Mouse (Mus musculus) heart, postnatal 25 days (tissue): ENCODE measurements around the gene Gm5134. TPM values are rescaled to one million over a fixed set of nuclear protein-coding genes. Genes with fewer than 3 reads are reported as not detected.

Source experiments
- DNase-seq: peaks from one replicate; pipeline ENCODE4 v3.0.0; 2022; ENCODE audit warnings: low spot score
- intact Hi-C: fragments of 180-260 bp; cut with DNase I; formaldehyde crosslinking; loops from one replicate; pipeline ENCODE4 v1.15.1; 2025
- total RNA-seq, 2 experiments: library from RNA; stranded (reverse); gene quantifications; 2 replicates each; pipeline ENCODE4 v1.2.3; 2021

Gm5134 gene
- total RNA-seq, 2 experiments from 2014 or later = not detected

DNA sequence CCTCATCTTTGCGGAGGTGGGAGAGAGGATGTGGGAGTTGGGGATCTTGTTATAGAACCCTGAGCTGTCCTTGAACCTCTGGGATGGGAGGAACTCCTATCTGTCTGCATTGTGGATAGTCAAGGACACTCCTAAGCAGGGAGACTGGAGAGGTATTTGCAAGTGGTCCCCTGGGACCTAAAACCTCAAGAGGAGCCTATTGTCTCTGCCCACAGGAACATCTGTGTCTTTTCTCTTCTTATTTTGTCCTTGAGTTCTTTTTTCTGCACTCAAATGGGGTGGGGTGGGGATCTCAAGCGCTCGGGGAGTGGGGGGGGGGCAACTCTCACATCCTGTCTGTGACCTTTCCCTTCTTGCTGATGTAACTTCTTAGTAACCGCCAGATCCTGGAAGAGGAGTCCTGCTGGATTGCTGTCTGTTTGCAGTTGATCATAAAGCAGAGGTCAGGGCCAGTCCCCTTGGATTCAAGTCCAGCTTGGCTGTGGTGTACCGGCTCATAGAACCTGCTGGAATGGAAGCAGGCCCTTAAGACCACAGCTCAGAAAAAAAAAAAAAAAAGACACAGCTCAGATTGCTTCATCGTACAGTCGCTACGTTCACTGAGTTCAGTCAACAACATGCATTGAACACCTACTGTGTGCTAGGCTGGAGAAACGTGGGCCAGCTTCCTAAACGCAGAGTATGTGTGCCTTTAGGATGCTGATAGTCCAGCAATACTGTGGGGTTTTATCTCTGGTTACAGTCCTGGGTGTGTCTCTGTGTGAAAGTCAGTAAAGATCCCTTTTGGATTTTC is 16.3 kb upstream of the Gm5134 start:
- intact Hi-C loops = no loop called here
- DNase-seq = no peak

DNA sequence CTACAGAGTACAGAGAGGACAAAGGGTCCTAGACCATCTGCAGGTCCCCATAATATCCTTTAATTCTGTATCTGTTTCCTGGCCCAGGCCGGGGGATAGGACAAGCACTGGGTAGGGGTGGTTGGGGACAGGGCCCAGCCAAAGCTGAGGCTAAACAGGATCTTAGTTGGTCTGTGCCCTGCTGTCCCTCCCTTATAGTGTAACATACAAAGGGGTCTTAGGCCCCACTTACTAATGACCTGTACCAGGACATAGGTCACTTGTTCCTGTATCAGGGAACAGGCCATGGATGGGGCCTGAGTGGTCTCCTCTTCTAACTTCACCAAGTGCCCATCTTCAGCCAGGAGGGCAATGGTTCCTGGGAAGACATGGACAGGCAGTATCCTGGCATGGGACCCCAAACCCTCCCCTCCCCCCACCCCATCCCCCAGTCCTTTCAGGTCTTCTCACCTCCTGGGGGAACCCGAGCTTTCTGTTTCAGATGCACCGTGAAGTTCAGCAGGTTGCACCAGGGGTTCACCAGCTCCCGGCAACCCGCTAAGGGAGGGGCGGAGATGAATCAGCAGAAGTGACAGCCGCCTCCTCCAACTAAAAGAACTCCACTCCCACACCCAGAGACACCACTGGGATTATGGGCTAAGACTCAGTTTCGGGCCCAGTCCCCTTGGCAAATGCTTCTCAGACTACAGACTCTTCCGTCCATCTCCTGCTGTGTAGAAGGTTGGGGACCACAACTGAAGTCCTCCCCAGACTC is 14.7 kb upstream of the Gm5134 start:
- intact Hi-C loops = no loop called here
- DNase-seq = no peak

DNA sequence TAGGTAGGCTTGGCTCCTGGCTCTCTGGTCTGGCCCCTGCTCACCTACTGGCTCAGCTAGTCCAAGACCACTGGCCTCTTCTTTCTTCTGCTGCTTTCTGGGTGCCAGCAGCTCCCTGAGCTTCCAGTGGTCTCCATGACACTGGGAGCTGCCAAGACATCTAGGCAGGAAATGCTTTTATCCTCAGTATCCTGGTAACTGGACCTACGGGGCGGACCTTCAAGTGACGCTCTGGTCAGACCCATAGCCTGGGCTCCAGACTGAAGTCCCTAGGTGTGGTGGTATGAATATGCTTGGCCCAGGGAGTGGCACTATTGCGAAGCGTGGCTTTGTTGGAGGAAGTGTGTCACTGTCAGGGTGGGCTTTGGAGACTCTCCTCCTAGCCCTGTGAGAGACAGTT is 13.8 kb upstream of the Gm5134 start, which contains the start of gene Gm867:
TSS of gene Gm867 (minus strand) at position 153 of the 400 bp plus-strand sequence.
- DNase-seq = no peak
- intact Hi-C loops = no loop called here

DNA sequence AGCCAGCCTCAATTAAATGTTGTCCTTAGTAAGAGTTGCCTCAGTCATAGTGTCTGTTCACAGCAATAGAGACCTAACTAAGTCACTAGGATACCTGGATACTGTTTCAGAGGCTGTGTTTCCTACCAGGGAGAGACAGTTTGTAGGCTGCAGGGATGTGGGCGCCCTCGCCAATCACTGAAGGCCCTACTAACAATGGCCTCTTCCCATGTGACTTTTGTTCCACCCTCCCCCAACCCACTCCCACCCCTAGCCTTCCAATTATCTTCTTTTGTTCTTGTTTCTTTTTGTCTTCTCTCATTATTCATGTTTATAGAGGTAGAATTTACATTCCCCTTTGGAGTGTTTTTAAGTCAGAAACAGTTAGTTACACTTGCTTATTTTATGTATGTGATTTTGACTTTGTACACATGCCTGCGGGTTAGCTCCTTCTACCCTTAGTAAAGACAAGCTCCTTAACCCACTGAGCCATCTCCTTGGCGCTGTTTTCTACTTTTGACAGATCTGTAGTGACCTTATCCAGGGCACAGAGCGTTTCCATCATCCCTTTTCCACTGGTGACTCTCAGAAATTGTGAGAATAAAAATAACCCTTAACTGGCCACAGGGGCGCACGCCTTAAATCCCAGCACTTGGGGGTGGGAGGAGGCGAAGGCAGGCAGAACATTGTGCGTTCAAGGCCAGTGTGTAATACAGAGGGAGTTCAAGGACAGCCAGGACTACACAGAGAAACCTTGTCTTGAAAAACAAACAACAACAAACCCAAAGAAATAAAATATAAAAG is 13.1 kb upstream of the Gm5134 start:
- DNase-seq = no peak
- intact Hi-C loops = no loop called here

DNA sequence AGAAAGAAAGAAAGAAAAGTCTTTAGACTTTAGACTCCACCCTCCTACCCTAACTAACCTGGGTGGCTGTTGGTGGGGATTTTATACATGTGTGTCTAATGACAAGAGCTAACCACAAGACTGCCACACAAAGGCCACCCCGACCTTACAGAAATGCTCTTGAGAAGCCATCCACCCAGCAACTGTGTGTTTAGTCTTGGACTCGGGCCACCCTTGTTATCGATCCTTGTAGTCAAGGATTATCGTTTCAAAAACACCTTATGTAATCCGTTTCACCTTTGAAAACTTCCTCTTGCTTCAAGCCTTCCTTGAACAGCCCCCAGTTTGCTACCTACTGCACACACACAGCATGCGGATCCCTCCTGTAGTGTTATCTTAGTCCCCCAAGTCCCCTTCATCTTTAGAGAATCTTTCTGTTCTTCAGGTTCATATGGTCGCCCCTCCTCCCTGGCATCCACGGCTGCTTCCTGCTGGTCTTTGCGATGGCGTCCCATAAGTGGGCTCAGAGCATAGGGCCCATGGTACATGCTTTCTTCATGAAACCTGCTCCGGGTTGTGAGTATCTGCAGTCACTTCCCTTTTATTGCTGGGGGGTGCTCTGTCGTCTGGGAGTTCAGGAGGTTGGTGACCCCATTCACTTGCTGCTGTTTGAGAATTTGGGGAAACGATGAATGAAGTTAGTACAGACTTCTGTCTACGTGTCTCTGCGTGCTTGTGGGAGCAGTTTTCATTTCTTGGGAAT is 11.4 kb upstream of the Gm5134 start, which contains the start of gene Vpreb3:
TSS of gene Vpreb3 (plus strand) at position 322 of the 742 bp plus-strand sequence.
- no peak for DNase-seq
- intact Hi-C loops = no loop called here

DNA sequence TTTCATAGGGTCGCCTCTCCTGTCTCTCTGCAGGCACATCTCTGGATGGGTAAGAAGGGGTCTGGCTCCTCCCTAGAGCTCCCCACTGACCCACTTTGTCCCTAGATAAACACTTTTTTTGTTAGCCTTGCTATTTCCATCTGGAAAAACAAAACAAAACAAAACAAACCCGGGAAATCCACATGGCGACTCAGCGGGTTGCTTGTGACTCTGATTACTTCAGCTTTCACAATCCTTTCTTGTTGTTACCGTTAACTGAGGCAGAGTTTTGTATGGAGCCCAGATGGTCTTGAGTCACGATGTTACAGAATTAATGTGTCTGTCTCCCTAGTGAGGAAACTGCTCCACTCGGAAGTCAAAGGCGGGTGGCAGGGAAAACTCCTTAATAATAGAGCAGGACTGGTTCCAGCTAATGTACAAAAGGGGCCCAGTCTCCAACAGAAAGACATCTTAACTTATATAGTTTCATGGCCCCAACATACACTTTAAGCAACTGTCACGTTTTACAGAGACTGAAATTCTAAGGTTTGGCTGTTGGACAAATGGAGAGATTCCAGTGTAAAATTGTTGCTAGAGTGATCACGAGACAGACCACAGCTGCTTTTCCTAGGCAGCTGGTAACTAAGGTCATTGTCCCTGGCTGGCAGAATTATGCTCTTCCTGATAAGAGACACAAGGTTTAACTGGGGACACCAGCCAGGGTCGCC is 10.1 kb upstream of the Gm5134 start:
- DNase-seq = no peak
- intact Hi-C loops = no loop called here

DNA sequence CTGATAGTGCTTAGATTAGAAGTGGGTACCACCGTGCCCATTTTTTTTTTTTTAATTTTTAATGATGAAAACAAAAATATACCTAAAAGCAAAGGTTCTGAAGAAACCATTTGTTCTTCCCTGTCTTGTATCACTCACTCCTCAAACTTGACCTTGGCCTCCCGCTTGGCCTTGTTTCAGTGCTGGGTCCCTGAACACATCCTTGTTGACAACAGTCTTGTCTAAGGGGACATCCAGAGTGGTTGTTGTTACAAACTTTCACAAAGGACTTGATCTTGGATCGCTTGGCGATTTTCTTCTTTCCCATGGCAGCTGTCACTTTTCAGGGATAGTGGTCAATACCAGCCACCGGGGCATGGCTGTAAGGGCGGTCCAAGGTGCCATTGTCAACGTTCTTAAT is 9.1 kb upstream of the Gm5134 start:
- intact Hi-C loops = loop anchor here (5.0 kb wide), 1 partner anchor 183 kb away; the partner anchor contains the start of gene Cabin1
- no peak for DNase-seq

DNA sequence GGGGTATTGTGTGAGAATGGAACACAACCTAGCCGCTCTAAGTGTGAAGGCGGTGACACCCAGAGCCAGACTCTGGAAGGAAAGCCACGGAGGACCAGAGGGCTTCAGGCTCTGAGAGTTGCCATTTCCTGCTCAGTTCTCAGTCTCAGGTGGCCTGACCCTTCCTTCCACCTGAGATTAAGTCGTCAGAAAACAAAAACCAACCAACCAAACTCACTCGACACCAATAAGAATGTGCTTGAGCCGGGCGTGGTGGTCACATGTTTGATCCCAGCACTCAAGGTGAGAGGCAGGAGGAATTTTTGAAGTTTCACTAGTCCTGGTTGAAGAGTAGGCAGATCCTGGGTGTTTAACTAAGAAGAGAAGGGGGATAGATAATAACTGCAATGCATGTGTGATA is 8.4 kb upstream of the Gm5134 start:
- intact Hi-C loops = loop anchor here (5.0 kb wide), 1 partner anchor 184 kb away; the partner anchor contains the start of gene Cabin1
- no peak for DNase-seq

DNA sequence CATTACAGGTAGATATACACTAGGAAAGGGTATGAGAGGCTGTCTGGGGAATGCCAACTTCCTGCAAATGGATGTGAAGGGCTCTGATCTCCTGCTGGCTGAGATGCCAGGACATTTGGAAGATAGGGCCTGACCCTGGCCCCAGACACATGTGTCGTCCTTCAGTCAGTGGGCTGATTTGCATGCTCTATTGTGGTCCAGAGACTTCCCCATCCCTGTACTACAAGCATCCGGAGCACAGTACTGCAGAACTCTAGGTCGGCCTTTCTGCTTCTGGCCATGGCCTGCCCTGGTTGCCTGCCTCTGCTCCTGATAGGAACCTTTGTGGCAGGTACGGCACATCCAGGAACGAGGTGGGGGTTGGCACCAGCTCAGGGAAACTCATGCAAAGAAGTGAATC is 6.2 kb upstream of the Gm5134 start:
- intact Hi-C loops = loop anchor here (5.0 kb wide), 1 partner anchor 186 kb away; the partner anchor contains the start of gene Cabin1
- DNase-seq = no peak

DNA sequence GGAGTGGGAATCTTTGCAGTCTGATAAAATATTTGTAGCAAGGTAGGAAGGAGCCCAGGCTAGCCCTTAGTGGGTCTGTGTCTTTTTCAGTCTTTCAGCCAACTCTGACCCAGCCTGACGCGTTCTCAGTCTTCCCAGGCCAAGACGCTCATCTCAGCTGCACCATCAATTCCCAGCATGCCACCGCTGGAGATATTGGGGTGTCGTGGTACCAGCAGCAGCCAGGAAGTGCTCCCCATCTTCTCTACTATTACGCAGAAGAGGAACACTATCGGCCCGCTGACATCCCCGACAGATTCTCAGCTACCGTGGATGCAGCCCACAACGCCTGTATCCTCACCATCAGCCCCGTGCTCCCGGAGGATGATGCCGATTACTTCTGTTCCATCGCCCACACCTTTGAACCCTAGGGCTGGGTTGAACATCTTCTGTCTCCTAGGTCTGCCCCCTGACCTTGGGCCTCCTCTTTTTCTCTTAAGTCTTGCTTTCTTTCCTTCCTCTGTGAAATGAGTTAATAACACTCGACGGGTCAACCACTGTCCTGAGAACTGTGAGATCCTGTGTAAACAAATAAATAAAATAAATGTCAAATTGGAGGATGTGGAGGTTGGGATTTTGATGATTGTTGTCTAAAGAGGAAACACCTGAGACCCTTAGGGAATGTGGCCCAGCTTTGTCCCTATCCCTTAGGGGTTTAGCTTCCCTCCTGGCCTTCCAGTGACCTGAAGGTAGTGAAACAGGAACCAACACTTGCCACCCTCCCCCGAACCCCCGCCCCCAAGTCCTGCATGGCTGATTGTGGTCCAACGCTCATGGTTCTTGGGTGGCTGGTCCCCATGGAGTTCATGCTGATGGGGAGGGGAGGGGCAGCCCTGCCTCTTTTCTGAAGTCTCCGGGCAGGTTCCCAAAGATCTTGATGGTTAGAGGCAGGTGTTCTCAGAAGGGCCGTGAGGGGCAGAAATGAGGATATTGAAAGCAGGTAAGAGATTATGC is 5.0 kb upstream of the Gm5134 start:
- no peak for DNase-seq
- intact Hi-C loops = loop anchor here (2.0 to 5.0 kb wide), 3 partner anchors 29 to 205 kb away; partner anchors contain the start of genes Cabin1 and Smarcb1

DNA sequence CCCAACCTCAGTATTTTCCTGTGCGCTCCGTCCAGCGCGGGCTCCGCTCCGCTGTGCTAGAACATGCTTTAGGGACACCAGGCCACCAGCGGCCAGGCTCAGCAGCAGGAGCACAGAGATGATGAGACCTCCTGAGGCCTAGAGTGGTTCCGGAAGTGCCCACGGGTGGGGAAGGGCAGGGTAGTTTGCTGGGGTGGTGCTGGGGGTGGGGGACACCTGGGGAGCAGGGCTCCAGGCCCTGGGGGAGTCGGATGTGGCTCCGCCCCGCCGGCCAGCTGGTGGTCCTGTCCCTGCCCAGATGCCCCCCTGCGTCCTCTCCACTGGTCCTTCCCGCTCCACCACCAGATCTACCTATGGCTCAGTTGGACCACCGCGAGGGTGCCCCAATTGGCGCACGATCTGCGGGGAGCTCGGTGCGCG is 3.5 kb upstream of the Gm5134 start:
- intact Hi-C loops = loop anchor here (1.0 to 2.0 kb wide), 4 partner anchors 30 to 206 kb away; partner anchors contain the start of gene Smarcb1
- DNase-seq = no peak

DNA sequence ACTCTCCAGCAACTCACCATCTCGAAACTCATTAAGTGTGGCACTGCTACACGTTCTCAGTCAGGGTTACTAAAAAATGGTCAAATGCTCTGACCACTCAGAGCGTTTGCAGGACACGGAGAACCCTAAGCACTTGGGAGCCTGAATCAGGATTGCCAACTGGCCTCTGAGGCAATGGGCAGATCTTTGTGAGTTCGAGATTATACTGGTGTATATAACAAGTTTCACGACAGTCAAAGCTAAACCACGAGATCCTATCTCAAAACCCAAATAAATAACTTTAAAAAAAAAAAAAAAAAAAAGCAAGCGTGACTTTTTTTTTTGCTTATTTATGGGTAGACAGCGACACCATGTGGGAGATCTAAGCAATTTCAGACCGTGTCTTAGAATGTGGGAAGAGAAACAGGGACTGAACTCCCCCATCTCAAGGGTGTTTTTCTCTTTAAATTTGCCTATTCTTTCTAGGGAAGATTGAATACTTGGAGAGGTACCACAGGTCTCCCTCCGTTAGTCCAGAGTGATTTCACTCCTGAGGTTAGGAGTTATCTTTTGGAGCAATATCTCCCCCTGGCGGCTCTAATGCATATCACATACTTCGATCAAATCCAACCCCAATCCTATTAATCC is 2.8 kb upstream of the Gm5134 start:
- intact Hi-C loops = loop anchor here (1.0 to 2.0 kb wide), 4 partner anchors 31 to 207 kb away; partner anchors contain the start of gene Smarcb1
- no peak for DNase-seq

DNA sequence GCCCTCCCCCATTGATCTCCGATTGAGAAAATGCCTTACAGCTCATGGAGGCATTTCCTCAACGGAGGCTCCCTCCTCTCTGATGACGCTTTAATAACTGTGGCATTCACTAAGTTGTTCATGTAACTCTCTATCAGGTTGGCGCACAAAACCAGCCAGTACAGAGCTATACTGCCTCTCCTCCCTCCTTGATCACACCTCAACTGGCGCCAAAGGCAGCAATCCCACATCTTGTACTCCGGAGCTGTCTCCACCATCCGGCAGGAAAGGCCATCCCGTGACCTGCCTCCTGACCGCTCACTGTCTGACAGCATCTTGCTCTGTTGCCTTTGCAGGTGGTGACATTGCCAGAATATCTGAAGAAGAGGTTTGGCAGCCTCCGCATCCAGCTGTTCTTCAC is 19.5 kb downstream of the Gm5134 start:
- intact Hi-C loops = no loop called here
- DNase-seq = no peak

DNA sequence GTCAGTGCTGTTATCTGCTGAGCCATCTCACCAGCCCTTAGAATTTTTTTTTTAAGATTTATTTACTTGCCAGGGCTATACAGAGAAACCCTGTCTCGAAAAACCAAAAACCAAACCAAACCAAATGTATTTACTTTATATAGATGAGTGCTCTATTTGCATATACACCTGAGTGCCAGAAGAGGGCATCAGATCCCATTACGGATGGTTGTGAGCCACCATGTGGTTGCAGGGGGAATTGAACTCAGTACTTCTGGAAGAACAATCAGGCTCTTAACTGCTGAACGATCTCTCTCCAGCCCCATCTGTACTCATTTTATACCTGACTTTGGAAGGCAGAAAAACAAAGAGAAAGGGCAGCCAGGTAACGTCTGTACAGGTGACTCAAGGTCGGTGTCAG is 20.9 kb downstream of the Gm5134 start:
- intact Hi-C loops = no loop called here
- no peak for DNase-seq

DNA sequence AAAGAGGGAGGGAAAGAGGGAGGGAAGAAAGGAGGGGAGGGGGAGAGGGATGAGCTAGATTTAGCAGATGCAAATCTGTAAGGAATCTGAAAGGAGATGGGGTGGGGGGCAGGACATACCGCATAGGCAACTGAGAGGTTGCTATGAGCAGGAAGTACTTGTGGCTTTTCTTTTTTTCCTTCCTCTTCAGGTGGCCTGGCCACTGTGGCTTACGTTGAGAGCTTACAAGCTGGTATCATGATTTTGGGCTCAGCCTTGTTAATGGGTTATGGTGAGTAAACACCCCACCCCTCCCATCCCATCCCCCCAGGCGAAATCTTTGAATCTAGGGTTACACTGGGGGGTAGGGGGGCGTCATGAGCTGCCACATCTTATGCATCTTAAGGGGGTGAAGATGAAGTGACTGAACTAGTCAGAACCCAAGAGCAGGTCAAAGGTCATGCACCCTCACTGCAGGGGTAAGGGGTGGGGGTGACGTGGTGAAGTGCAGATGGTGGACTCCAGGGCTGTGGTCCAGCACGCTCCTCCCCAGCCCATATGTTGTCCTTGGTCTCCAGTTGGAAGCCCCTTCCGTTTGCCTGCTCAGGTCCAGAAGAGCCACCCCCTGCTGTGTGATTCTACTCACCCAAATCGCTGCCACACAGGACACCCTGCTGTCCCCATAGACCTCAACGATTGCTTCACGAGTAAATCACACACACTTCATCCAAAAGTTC is 24.0 kb downstream of the Gm5134 start:
- no peak for DNase-seq
- intact Hi-C loops = no loop called here

DNA sequence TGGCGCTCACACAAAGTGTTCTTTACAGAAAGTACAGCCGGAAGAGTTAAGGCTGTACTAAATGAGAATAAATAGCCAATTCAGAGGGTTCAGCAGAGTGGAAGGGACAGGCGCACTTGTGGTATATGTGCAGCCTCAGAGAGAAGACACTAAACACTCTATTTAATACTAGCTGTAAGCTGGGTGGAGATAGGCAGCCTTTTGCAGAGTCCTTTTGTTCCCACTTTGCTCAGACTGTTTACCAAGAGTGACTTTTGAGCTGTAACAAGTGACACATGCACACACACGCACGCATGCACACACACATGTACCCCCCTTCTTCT is 24.5 kb downstream of the Gm5134 start:
- no peak for DNase-seq
- intact Hi-C loops = no loop called here

DNA sequence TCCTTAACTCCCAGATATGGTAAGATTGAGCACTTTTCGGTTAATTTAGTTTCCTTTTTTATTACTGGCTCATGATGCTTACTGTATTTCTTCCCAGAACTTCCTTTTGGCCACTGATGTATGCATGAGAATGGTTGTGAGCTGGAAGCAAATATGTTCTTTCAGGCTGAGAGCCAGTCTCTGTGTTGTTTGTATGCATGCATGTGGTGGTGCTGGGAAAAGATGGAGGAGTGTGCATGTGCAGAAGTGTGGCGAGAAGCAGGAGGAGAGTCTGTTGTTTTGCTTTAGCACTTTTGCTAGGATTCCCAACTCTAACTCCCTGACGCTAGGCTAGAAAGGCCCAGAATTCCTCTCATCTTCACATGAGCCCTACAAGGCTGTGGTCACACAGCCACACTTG is 25.1 kb downstream of the Gm5134 start:
- no peak for DNase-seq
- intact Hi-C loops = no loop called here
